Mouse (Mus musculus): ENCODE measurements at regions not wholly inside any gene's neighbourhood (a gene's known extent, or its start where the extent isn't known, plus 50 kb on each side); places are given as distances from the start of the nearest gene placed in this dataset.

GRCm38 (mm10) chr9:61748416-61748815 lies 165.9 kb downstream of the Rplp1 start:
- TF ChIP-seq POLR2A (IDR thresholded peaks at IDR 0.05; ENCODE audit: borderline replicate concordance, extremely low read depth, insufficient read depth, insufficient read length, poor library complexity, severe bottlenecking) (no peak), CTCF (IDR thresholded peaks at IDR 0.05; ENCODE audit: borderline replicate concordance, extremely low read depth, insufficient read depth, insufficient read length) (no peak)

Measured in brain, embryonic 14.5 days (tissue).